In the genomic region with DNA sequence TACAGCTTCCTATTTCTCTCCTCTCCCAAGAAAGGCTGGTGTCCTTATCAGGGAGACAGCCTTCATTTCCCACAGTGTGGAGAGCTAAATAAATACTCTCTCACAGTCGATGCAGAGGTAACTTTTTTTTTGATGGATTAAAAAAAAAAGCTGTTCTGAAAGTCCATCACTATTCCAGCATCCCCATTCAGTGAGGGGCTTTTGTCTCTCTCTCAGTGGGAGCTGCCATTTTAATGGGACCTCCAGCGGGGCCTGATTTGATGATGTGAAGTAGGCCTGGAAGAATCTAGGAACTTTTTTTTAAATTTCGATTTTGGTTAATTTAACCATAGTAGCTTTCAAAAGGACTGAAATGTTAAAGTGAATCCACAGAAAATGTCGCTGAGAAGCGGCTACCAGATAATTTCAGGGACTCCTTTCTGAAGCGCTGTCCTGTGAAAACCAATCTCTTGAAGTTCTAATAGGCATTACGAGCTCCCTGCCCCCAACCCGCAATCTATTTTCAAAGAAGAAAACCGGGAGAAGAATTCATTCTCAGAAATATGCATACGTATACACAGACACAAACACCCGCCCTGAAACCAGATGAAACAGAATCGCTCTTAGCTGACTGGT, we compare ENCODE assay signal across 8 mouse cellular contexts.
DNase-seq lines count a peak whose midpoint lies in the region; ATAC-seq lines count a peak whose summit lies in the region.
"Not testable (repeated sequence)": the region's sequence is repeated elsewhere in the genome, so short reads cannot be mapped to it uniquely, and the experiment has no call there.

No protein-coding gene starts in this region.

- peak overlapping the region; percentile 64 for H3K4me2 ChIP-seq in forebrain, embryonic 13.5 days
- peak overlapping the region; percentile 70 for H3K4me2 ChIP-seq in heart, embryonic 15.5 days
- peak overlapping the region; percentile 57 for H3K4me2 ChIP-seq in intestine, embryonic 15.5 days (replicated peaks)
- H3K4me2 ChIP-seq in liver, embryonic 12.5 days, result peak overlapping the region; percentile 55
- peak overlapping the region; percentile 56 for H3K4me2 ChIP-seq in midbrain, embryonic 14.5 days (ENCODE audit: low read length)
- peak overlapping the region; percentile 46 for H3K4me2 ChIP-seq in stomach, embryonic 14.5 days (replicated peaks; ENCODE audit: low read depth, low read length)

- peak overlapping the region; percentile 66 for H3K27ac ChIP-seq in forebrain, embryonic 13.5 days
- not testable (repeated sequence) for H3K27ac ChIP-seq in heart, embryonic 15.5 days; intestine, embryonic 15.5 days; liver, embryonic 12.5 days; midbrain, embryonic 14.5 days (replicated peaks; ENCODE audit: low read depth, low read length); stomach, embryonic 14.5 days (ENCODE audit: low read length)

- not testable (repeated sequence) for H3K36me3 ChIP-seq in forebrain, embryonic 13.5 days (ENCODE audit: poor library complexity, severe bottlenecking); heart, embryonic 15.5 days; intestine, embryonic 15.5 days; liver, embryonic 12.5 days; midbrain, embryonic 14.5 days (ENCODE audit: control insufficient read depth, insufficient read depth, low read length); stomach, embryonic 14.5 days (ENCODE audit: control insufficient read depth, insufficient read depth, low read length)

- not testable (repeated sequence) for H3K9me3 ChIP-seq in forebrain, embryonic 13.5 days (replicated peaks); heart, embryonic 15.5 days (replicated peaks); intestine, embryonic 15.5 days; liver, embryonic 12.5 days (replicated peaks); midbrain, embryonic 14.5 days (ENCODE audit: control insufficient read depth, low read length); stomach, embryonic 14.5 days (ENCODE audit: control insufficient read depth, low read depth, low read length)

- ATAC-seq in forebrain, embryonic 13.5 days, result peak; percentile 39; the same call in 1 of the 2 replicates
- ATAC-seq in heart, embryonic 15.5 days (replicated peaks; ENCODE audit: insufficient number of reproducible peaks, insufficient read depth, low FRiP score, low read depth); intestine, embryonic 15.5 days; liver, embryonic 12.5 days; midbrain, embryonic 14.5 days (ENCODE audit: low FRiP score, low TSS enrichment); stomach, embryonic 14.5 days (ENCODE audit: insufficient number of reproducible peaks, insufficient read depth, low FRiP score, low read depth): not testable (repeated sequence)

- DNase-seq in CD4-positive helper T cell, adult 2 months (ENCODE audit: low read depth, low spot score), result peak; percentile 7
- peak; percentile 47 for DNase-seq in embryo, embryonic 10.5 days (ENCODE audit: low spot score)
- peak; percentile 34 for DNase-seq in midbrain, embryonic 14.5 days

- WGBS in forebrain, embryonic 13.5 days, result 1% methylated on average over 12 of the region's 12 CpGs
- WGBS in heart, embryonic 15.5 days, result 18% methylated on average over 12 of the region's 12 CpGs
- 24% methylated on average over 12 of the region's 12 CpGs for WGBS in intestine, embryonic 15.5 days
- WGBS in liver, embryonic 12.5 days (ENCODE audit: insufficient replicate concordance), result 13% methylated on average over 12 of the region's 12 CpGs
- under 1% methylated on average over 12 of the region's 12 CpGs for WGBS in midbrain, embryonic 14.5 days
- WGBS in stomach, embryonic 14.5 days, result 14% methylated on average over 12 of the region's 12 CpGs

- H3K9ac ChIP-seq in forebrain, embryonic 13.5 days, result peak overlapping the region; percentile 40; the same call in 1 of the 2 replicates
- H3K9ac ChIP-seq in heart, embryonic 15.5 days; intestine, embryonic 15.5 days; liver, embryonic 12.5 days; midbrain, embryonic 14.5 days (replicated peaks; ENCODE audit: low read length); stomach, embryonic 14.5 days (replicated peaks; ENCODE audit: low read depth, low read length): not testable (repeated sequence)

- H3K27me3 ChIP-seq in forebrain, embryonic 13.5 days; heart, embryonic 15.5 days; intestine, embryonic 15.5 days (replicated peaks); liver, embryonic 12.5 days (replicated peaks); midbrain, embryonic 14.5 days (ENCODE audit: control insufficient read depth, insufficient read depth, low read length); stomach, embryonic 14.5 days (ENCODE audit: control insufficient read depth, insufficient read depth, low read length): not testable (repeated sequence)

- peak overlapping the region; percentile 32 for H3K4me3 ChIP-seq in forebrain, embryonic 13.5 days
- peak overlapping the region; percentile 43 for H3K4me3 ChIP-seq in heart, embryonic 15.5 days
- H3K4me3 ChIP-seq in intestine, embryonic 15.5 days (replicated peaks); liver, embryonic 12.5 days; stomach, embryonic 14.5 days (ENCODE audit: low read depth, low read length): not testable (repeated sequence)
- peak overlapping the region; percentile 30 for H3K4me3 ChIP-seq in midbrain, embryonic 14.5 days (replicated peaks; ENCODE audit: low read depth, low read length)

- not testable (repeated sequence) for H3K4me1 ChIP-seq in forebrain, embryonic 13.5 days; heart, embryonic 15.5 days (replicated peaks); intestine, embryonic 15.5 days (replicated peaks); liver, embryonic 12.5 days; midbrain, embryonic 14.5 days (ENCODE audit: control insufficient read depth, insufficient read depth, low read length); stomach, embryonic 14.5 days (ENCODE audit: control insufficient read depth, insufficient read depth, low read length)
